Mouse (Mus musculus) gastrocnemius, adult 8-10 months (tissue): ENCODE data around the gene Itpr2. TPM values are rescaled to one million over a fixed set of nuclear protein-coding genes. Genes with fewer than 3 reads are reported as not detected.
A peak's percentile ranks its signal among the peaks of the same experiment; 100 is the strongest.
"Not testable (repeated sequence)": the region's sequence is repeated elsewhere in the genome, so short reads cannot be mapped to it uniquely, and the experiment has no call there.

Experiments
- DNase-seq, 2 experiments: peaks; one replicate each; pipeline ENCODE4 v3.0.0; 2022; ENCODE audit warnings: low spot score in 2 of 2
- total RNA-seq, 4 experiments: library from RNA; stranded (reverse); gene quantifications; 2 replicates each; pipeline ENCODE4 v1.2.4; 2022

Gene Itpr2
- total RNA-seq, 4 experiments from 2014 or later, result 4.1 to 6.2 (median 5.0) TPM

GRCm38 (mm10) chr6:146470378-146470777, 31.6 kb downstream of the Itpr2 start:
- DNase-seq, result no peak

GRCm38 (mm10) chr6:146469936-146470335, 32.1 kb downstream of the Itpr2 start:
- peak in 1 of 2 experiments; percentile 20 for DNase-seq

GRCm38 (mm10) chr6:146468361-146468760, 33.7 kb downstream of the Itpr2 start:
- DNase-seq, result no peak

DNA sequence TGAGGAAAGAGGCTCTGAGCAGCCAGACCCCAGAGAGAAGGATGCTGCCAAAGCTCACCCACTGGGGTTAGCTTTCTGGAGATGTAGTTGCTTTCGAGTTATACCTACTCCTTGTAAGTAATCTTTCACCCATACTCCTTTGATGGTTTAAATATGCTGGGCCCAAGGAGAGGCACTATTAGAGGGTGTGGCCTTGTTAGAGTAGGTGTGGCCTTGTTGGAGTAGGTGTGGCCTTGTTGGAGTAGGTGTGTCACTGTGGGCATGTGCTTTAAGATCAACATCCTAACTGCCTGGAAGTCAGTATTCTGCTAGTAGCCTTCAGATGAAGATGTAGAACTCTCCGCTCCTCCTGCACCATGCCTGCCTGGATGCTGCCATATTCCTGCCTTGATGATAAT, 37.4 kb downstream of the Itpr2 start:
- not testable (repeated sequence) for DNase-seq

GRCm38 (mm10) chr6:146464014-146464644, 37.9 kb downstream of the Itpr2 start:
- DNase-seq, result no peak

GRCm38 (mm10) chr6:146460936-146461335, 41.1 kb downstream of the Itpr2 start:
- no peak for DNase-seq

- no peak for DNase-seq
Observed at GRCm38 (mm10) chr6:146458436-146458835, 43.6 kb downstream of the Itpr2 start.

DNA sequence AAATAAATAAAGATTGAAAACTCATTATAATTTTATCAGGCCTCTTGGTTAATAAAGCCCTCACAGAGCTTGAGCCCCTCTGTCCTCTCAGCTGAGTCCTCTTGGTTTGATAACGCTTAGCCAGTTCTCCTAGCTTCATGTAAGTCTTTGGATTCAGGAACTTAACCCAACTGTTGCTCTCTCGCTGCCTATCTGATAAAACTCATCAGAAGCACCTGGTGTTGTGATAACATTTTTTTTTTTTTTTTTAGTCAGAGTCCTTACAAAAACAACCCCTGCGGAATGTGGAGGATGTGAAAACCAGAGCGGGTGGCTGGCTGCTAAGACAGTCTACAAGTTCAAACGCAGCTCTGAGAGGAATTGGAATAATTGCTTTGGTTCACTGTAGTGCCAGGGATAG, 45.3 kb downstream of the Itpr2 start:
- no peak for DNase-seq

DNA sequence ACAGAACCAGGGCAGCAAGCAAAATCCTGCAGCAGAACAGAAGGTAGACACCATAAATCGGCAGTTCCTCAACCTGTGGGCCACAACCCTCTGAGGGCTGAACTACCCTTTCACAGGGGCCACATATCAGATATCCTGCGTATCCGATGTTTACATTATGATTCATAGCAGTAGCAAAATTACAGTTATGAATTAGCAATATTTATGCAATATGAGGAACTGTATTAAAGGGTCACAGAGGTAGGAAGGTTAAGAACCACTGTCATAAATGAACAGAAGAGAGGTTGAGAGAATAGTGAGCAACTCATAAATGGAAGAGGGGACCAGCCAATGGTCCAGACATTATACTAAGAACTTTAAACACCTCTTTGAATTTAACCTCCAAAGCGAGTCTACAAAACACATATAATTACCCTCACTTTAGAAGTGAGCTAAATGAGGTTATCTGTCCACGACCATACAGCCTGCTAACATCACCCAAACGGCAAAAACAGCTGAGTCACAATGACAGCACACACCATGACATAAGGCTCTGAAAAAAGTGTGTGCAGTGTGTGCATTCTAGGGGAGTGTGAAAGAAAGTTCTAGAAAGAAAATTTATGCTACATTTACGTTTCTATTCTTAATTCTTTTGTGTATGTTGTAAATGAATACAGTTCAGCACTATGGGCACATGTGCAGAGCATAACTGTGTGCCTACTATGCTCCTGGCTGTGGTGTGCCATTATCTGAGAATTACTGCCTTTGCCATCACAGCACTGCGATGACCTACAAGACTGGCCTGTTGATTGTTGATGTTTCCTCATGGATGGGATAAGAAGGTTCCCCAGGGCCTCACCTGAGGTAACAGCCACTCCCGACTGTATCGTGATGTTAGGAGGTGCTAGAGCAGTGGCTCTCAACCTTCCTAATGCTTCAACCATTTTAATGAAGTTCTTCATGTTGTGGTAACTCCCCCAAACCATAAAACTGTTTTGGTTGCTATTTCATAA, 47.2 kb downstream of the Itpr2 start:
- no peak for DNase-seq

DNA sequence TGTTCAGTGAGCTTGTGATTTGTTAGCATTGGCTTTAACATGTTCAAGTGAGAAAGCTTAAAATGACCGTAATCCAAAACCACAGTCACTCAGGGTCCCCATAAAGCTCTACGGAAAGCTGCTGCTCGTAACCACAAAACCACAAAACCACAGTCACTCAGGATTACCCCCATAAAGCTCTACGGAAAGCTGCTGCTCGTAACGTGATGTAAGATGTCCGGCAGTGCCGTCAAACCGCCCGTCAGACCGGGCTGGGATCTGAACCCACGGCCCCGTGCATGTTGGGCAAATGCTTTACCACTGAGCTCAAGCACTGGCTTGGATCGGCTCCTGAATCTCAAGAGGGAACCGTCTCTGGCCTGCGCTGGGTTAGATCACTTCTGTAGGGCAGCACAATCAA, 49.5 kb downstream of the Itpr2 start:
- DNase-seq, result no peak

DNA sequence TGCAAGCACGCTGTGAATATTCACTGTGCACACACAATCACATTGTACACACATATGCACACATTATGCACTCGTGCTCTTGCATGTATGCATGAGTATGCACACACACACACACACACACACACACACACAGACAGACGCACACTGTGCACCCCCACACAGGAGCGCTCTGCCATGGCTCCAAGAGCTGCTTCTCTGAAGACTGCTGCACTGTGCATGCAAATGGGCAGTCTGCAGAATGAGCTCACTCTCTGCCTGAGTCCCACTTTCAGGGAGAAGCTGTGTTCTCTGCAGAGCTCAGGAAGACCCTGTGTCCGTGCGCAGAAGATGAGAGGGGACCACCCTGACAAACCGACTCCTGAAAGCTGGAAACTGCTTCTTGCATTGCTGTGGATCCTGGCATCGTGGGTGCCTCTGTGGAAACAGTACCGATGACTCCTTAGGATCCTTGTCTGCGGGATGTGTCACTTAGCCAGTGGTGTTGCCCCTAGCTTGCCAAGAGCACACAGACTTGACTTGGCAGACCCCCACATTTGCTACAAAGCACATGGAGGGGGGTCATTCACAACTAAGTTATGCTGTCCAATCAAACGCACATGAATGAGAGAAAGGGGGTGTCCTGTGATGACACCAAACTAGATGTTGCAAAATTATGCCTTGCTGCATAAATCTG, 55.9 kb downstream of the Itpr2 start:
- no peak for DNase-seq

- no peak for DNase-seq
Observed at GRCm38 (mm10) chr6:146439826-146440225, 62.2 kb downstream of the Itpr2 start.

DNA sequence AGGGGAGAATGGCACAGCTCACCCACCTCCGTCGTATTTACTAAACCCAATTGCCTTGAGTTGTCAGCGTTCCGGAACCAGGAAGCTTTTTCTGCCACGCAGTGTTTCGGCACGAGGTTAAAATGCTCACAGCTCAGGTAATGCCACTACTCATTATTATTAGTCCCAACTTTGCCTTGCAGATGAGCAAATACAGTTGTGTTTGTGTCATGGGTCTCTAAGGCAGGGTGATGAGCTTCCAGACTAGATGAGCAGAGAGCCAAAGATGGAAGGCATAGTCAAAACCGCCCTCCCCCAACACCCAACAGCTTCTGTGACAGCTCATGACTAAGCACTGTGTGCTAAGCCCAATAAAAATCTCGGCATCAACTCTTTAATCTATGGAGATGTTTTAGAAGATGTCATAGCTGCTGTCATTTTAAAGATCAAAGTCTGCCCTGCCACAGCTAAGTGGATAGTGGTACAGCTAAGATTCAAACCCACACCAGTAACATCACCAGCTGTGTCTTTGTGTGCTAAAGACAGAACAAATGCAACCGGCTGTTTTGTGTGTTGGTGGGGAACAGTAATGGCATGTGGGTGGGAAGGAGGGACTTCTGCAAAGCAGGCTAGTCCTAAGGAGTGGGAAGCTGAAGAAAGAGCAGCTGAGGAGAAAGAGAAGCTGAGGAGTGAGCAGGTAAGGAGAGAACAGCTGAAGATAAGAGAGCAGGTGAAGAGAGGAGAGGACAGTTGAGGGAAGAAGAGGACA, 62.8 kb downstream of the Itpr2 start:
- DNase-seq, result no peak

GRCm38 (mm10) chr6:146438057-146438456, 64.0 kb downstream of the Itpr2 start:
- no peak for DNase-seq

GRCm38 (mm10) chr6:146436916-146437496, 65.0 kb downstream of the Itpr2 start:
- DNase-seq, result no peak

DNA sequence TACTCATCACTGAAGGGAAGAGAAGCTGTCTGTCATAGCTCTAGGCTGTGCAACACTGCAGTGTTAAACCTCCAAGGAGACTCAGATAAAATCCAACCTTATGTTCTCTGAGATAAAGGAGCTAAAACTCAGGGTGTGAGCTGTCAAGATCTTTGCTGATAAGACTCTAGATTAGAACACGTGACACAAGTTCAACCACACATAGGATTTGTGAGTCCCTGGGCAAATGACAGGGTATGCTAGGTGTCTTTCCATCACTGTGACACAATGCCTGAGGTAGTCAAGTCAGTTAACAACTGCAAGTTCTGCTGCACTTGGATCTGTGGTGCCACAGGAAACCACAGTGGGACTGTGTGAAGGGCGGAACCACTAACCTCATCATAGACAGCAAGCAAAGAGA, 67.8 kb downstream of the Itpr2 start:
- DNase-seq, result no peak

DNA sequence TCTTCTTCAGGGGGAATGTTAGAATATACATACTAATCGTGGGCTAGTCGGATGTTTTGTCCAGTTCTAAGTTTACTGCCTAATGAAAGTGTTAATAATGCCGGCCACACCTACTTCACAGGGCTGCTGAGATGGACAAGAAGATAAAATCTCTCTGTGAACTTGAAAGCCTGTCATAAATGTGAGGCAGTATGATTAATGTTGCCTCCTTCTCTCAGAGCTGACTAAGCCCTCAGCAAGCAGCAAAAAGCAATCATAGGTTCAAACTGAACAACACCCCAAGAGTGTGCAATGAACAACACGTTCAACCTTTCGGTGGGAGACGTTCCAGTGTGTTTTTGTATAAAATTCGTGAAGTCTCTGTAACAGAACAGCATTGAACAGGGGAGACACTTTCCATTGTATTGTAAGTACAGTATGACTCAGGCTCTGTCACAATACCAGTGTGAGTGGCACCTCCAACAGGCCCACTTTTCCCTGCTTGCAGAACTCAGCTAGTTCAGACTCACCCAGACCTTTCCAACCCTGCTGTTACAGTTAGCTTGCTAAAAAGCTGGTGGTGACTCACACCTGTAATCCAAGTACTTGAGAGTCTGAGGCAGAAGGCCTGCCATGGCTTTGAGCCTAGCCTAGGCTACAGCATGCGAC, 69.7 kb downstream of the Itpr2 start:
- no peak for DNase-seq

DNA sequence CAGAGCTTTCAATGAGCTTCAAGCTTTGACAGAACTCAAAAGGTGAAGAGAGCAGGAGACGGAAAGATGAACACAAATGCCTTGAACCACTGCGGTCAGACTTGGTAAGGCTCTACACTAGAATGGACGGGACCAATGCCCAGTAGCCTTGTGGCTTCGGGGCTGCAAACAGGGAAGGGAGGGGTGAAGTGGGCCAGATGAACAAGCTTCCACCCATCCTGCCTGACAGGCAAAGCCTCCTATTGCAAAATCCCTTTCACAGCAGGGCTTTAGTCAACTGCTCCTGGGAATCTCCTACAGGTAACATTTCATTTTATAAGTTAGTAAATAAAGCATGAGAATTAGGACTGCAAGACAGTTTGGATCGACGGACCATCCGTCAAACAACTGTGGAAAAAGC, 70.2 kb downstream of the Itpr2 start:
- no peak for DNase-seq

- DNase-seq, result no peak
Observed at GRCm38 (mm10) chr6:146429694-146430380, 72.2 kb downstream of the Itpr2 start.

GRCm38 (mm10) chr6:146424778-146425177, 77.2 kb downstream of the Itpr2 start:
- DNase-seq, result no peak
